Mouse (Mus musculus): ENCODE measurements around the gene Plpp2. TPM values are rescaled to one million over a fixed set of nuclear protein-coding genes. Genes with fewer than 3 reads are reported as not detected.

Gene Plpp2
- total RNA-seq, 1 experiment from 2014 or later = 16.6 TPM

- no peak for DNase-seq
These were observed 6.1 kb downstream of the Plpp2 start for GRCm38 (mm10) chr10:79527453-79527845.

- no peak for DNase-seq
These were observed 6.7 kb downstream of the Plpp2 start for GRCm38 (mm10) chr10:79526661-79527452.

- DNase-seq = no peak
These were observed 7.9 kb downstream of the Plpp2 start for GRCm38 (mm10) chr10:79525456-79526325.

GRCm38 (mm10) chr10:79524433-79524832 lies 9.2 kb downstream of the Plpp2 start:
- DNase-seq = no peak

GRCm38 (mm10) chr10:79506709-79507108 lies 26.9 kb downstream of the Plpp2 start:
- DNase-seq = no peak

- DNase-seq = no peak
These were observed 30.6 kb downstream of the Plpp2 start for GRCm38 (mm10) chr10:79502830-79503644.

- no peak for DNase-seq
These were observed 36.8 kb downstream of the Plpp2 start for GRCm38 (mm10) chr10:79496701-79497288.

GRCm38 (mm10) chr10:79495886-79496285 lies 37.7 kb downstream of the Plpp2 start:
- DNase-seq = no peak

Small RNA genes within 50 kb of the gene (microRNA-seq; reads per million reads assigned to microRNA genes)
- gene Mir6909 = 0 to 0.76 reads per million in 2 experiments

Other genes starting within 250 kb of the Plpp2 start
- gene Vmn2r82, start 177.3 kb downstream of the Plpp2 start, total RNA-seq (2021) = not detected in 2 replicates
- gene Vmn2r83, start 65.1 kb downstream of the Plpp2 start, total RNA-seq (2021) = not detected in 2 replicates
- 29.1 and 40.7 TPM in 2 replicates for gene Mier2, start 21.4 kb upstream of the Plpp2 start, total RNA-seq (2021)
- not detected in 2 replicates for gene Theg, start 53.5 kb upstream of the Plpp2 start, total RNA-seq (2021)
- gene C2cd4c, start 80.2 kb upstream of the Plpp2 start, total RNA-seq (2021) = 0.08 and 0.11 TPM in 2 replicates
- 4.0 and 4.8 TPM in 2 replicates for gene Shc2, start 104.1 kb upstream of the Plpp2 start, total RNA-seq (2021)
- not detected in 2 replicates for gene Odf3l2, start 111.9 kb upstream of the Plpp2 start, total RNA-seq (2021)
- gene Madcam1, start 130.8 kb upstream of the Plpp2 start, total RNA-seq (2021) = 6.8 TPM in 1 of 2 replicates, not detected in the other
- gene Tpgs1, start 135.6 kb upstream of the Plpp2 start, total RNA-seq (2021) = 27.8 and 34.1 TPM in 2 replicates
- 79.1 and 82.4 TPM in 2 replicates for gene Cdc34, start 148.4 kb upstream of the Plpp2 start, total RNA-seq (2021)
- gene Gzmm, start 155.2 kb upstream of the Plpp2 start, total RNA-seq (2021) = 0.89 and 1.1 TPM in 2 replicates
- 598 and 707 TPM in 2 replicates for gene Bsg, start 170.7 kb upstream of the Plpp2 start, total RNA-seq (2021)
- 7.1 and 10.6 TPM in 2 replicates for gene Hcn2, start 182.8 kb upstream of the Plpp2 start, total RNA-seq (2021)
- gene Polrmt, start 212.8 kb upstream of the Plpp2 start, total RNA-seq (2021) = 59.2 and 65.4 TPM in 2 replicates
- gene Fgf22, start 221.3 kb upstream of the Plpp2 start, total RNA-seq (2021) = not detected in 2 replicates
- gene Rnf126, start 233.2 kb upstream of the Plpp2 start, total RNA-seq (2021) = 54.7 and 56.5 TPM in 2 replicates
- gene Fstl3, start 243.5 kb upstream of the Plpp2 start, total RNA-seq (2021) = 5.5 and 6.4 TPM in 2 replicates